Mouse (Mus musculus) midbrain, embryonic 14.5 days (tissue): Measurements from ENCODE around the gene Rmi1. TPM values are rescaled to one million over a fixed set of nuclear protein-coding genes. Genes with fewer than 3 reads are reported as not detected.
A peak's percentile ranks its signal among the peaks of the same experiment; 100 is the strongest.
"Not testable (repeated sequence)": the region's sequence is repeated elsewhere in the genome, so short reads cannot be mapped to it uniquely, and the experiment has no call there.

Source experiments
- ATAC-seq: fragments of 200-750 bp; cut with Nextera tagmentation; 2 replicates; pipeline ENCODE4 v1.8.0; 2017; ENCODE audit warnings: moderate number of reproducible peaks, moderate library complexity; ENCODE audit not compliant: low FRiP score, low TSS enrichment
- DNase-seq: peaks from one replicate; pipeline ENCODE4 v3.0.0-alpha.2; 2015
- H3K27ac ChIP-seq: fragments of 300-500 bp; sonication (generic); replicated peaks from 2 replicates; pipeline ENCODE4 v1.5.1; 2014; ENCODE audit warnings: mild to moderate bottlenecking, low read depth, low read length, moderate library complexity
- H3K27me3 ChIP-seq: fragments of 300-500 bp; sonication (generic); 2 replicates; pipeline ENCODE4 v1.6.1; 2014; ENCODE audit warnings: low read length, control low read depth, mixed read lengths; ENCODE audit not compliant: control insufficient read depth, insufficient read depth
- H3K36me3 ChIP-seq: fragments of 300-500 bp; sonication (generic); 2 replicates; pipeline ENCODE4 v1.6.1; 2014; ENCODE audit warnings: low read length, control low read depth; ENCODE audit not compliant: control insufficient read depth, insufficient read depth
- H3K4me1 ChIP-seq: fragments of 300-500 bp; sonication (generic); 2 replicates; pipeline ENCODE4 v1.6.1; 2014; ENCODE audit warnings: mild to moderate bottlenecking, antibody characterized with exemption, low read length, control low read depth; ENCODE audit not compliant: control insufficient read depth, insufficient read depth
- H3K4me2 ChIP-seq: fragments of 300-500 bp; sonication (generic); 2 replicates; pipeline ENCODE4 v1.6.1; 2014; ENCODE audit warnings: mild to moderate bottlenecking, low read length, moderate library complexity
- H3K4me3 ChIP-seq: fragments of 300-500 bp; sonication (generic); replicated peaks from 2 replicates; pipeline ENCODE4 v1.5.1; 2014; ENCODE audit warnings: low read depth, low read length
- H3K9ac ChIP-seq: fragments of 300-500 bp; sonication (generic); replicated peaks from 2 replicates; pipeline ENCODE4 v1.6.1; 2014; ENCODE audit warnings: mild to moderate bottlenecking, low read length, moderate library complexity
- H3K9me3 ChIP-seq: fragments of 300-500 bp; sonication (generic); 2 replicates; pipeline ENCODE4 v1.6.1; 2016; ENCODE audit warnings: low read length, control low read depth, mixed read lengths; ENCODE audit not compliant: control insufficient read depth
- WGBS: fragments of 180-500 bp; shearing (Covaris S2); extraction: QIAGEN DNeasy Blood & Tissue Kit; methylation state at CpG from one replicate; pipeline ENCODE4 v1.1.7; 2014; 5-methylcytosine and 5-hydroxymethylcytosine counted together
- polyA plus RNA-seq: library from polyadenylated mRNA; unstranded; fragments of >200 nt; fragmentation: Nextera tagmentation; extraction: Ambion mirVana; gene quantifications from 2 replicates; pipeline ENCODE4 v1.2.1, GENCODE M21; 2014

Gene Rmi1
- polyA plus RNA-seq = 24.6 and 26.0 TPM in 2 replicates

DNA sequence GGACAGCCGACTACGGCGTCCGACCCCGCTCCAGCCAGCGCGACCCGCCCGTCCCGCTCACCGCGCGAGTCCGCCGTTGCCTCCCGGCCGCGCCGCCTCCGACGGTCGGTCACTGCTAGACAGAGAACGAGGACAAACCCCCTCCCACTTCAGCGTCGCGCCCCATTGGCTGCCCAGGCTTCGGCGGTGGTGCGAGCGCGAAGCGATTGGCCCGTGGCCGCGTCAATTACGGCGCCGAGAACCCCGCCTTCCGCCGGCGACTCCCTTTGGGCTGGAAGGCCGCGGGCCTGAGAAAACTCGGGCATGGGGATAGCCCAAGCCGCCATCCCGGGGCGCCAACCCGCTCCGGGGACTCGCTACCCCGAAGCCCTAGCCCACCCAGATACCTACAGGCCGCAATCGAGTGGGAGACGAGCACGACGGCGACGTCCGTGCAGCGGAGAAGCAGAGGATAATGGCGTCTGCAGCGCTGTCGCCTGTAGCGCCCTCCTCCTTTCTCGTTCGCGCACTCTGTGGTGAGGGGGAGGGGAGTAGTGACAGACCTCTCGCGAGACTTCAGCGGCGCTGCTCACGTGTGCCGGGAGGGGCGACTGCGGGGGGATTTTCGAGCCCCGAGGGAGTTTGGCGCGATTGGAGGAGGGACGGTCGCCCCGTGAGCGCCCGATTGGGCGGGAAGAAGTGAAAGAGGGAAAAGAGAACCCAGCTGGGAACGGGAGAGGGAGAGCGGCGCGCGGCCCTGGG is at the start of gene Rmi1:
Rmi1 (plus strand) TSS at position 246 of the 741 bp plus-strand sequence.
- WGBS = under 1% methylated on average over 86 of the region's 91 CpGs
- DNase-seq = peak; percentile 99
- H3K36me3 ChIP-seq = peaks cover 18% of the 10 kb centered on the region

GRCm38 (mm10) chr13:58352996-58353395 is 49.1 kb upstream of the Rmi1 start:
- no peaks in the 10 kb centered on the region for H3K36me3 ChIP-seq
- no peaks in the 10 kb centered on the region for H3K4me1 ChIP-seq
- DNase-seq (no peak), ATAC-seq (no peak)
- H3K9me3 ChIP-seq = no peaks in the 10 kb centered on the region
- no peak overlapping the region for H3K4me3 ChIP-seq
- H3K27ac ChIP-seq = no peak overlapping the region
- H3K4me2 ChIP-seq = no peak overlapping the region
- H3K9ac ChIP-seq = no peak overlapping the region
- no peaks in the 10 kb centered on the region for H3K27me3 ChIP-seq

More for the DNA sequence above, at the start of gene Rmi1:
- peak; percentile 95 for ATAC-seq
- H3K4me3 ChIP-seq = peak within 1 kb of the TSS; percentile 100
- H3K4me1 ChIP-seq = peaks cover 6% of the 10 kb centered on the region; the same call in 1 of the 2 replicates
- H3K9ac ChIP-seq = peak within 1 kb of the TSS; percentile 100
- peak within 1 kb of the TSS; percentile 88 for H3K4me2 ChIP-seq
- H3K27ac ChIP-seq = peak within 1 kb of the TSS; percentile 100
- no peaks in the 10 kb centered on the region for H3K27me3 ChIP-seq
- H3K9me3 ChIP-seq = no peaks in the 10 kb centered on the region

DNA sequence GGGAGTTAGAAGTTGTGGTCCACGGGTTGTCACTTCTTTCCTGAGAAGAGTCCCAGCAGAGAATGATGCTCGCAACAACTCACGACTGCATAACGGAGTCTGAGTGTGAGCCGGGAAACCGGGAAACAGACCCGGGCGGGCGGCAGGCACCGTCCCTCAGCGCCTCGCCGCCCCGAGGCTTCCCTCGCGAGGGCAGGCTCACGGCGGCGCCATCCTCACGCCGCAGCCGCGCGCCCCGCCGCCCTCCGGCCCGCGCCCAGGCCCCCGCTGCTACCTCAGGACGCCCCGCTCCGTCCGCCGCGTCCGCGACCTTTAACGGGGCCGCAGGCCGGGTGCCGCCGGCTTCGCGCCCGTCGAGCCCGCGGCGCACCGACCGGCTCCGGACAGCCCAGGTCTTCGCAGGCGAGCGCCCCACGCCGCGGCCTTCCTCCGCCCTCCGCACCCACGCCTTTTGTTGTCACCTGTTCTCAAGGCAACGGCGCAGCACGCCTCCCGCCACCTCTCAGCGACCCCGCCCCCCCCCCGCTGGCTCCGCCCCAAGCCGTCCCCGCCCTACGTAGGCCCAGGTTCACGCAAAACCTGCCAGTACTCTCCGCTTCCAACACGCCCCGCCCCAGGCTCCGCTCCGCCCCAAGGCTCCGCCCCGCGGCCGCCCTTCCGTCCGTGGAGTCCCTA is 43.3 kb upstream of the Rmi1 start, which contains the start of gene Kif27:
Kif27 (minus strand) TSS at position 494 of the 675 bp plus-strand sequence.
- H3K4me3 ChIP-seq = peak within 1 kb of the TSS; percentile 64
- 0 out of 2 replicates have a peak, but pooled peaks cover 5% of the 10 kb centered on the region for H3K9me3 ChIP-seq
- 0 out of 2 replicates have a peak, but pooled peaks cover 2% of the 10 kb centered on the region for H3K4me1 ChIP-seq
- under 1% methylated on average over 85 of the region's 85 CpGs for WGBS
- no peaks in the 10 kb centered on the region for H3K36me3 ChIP-seq
- H3K27ac ChIP-seq = peak within 1 kb of the TSS; percentile 41; the same call in 1 of the 2 replicates
- no peaks in the 10 kb centered on the region for H3K27me3 ChIP-seq
- peak within 1 kb of the TSS; percentile 91 for H3K4me2 ChIP-seq
- peak; percentile 93 for ATAC-seq
- H3K9ac ChIP-seq = peak within 1 kb of the TSS; percentile 64
- DNase-seq = peak; percentile 86

GRCm38 (mm10) chr13:58359304-58359653 is 42.8 kb upstream of the Rmi1 start:
- peak overlapping the region; percentile 41; the same call in 1 of the 2 replicates for H3K27ac ChIP-seq
- ATAC-seq = no peak; the same call in 1 of the 2 replicates

DNA sequence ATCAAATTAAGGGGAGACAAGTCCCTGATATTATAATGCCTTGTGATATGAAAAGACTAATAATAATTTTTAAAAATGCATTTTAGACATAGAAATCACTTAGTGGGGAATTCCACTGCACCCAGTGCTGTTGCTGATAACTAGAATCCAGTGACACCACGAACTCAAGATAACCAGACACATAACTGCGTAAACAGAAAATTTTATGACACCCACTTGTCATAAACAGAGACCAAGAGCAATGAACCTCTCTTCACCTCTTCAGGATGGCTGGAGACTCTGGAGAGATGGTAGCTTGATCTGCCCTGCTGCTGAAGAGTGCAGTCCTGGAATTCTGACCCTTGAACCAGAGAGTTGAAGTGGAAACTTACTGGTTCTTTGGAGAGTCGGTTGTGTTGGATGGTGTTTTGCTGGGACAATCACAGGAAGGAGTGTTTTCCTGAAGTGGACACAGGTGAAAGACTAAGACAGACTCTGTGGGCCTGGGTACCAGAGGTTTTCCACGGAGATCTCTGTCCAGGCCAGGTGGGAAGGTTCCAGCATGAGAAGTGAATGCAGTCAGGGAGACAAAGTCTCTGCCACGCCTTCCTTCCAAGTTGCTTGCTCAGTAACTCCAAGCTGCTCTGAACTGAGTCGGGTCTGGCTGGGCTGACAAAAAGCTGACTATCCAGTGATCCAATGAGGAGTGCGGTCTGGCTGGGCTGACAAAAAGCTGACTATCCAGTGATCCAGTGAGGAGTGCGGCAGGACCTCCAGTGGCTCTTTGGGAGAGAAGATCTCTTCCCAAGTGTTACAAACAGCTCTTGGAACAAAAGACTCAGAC is 37.5 kb upstream of the Rmi1 start:
- 85% methylated on average over 8 of the region's 8 CpGs for WGBS
- no peak for ATAC-seq
- H3K9ac ChIP-seq = no peak overlapping the region
- H3K4me1 ChIP-seq = no peaks in the 10 kb centered on the region
- no peaks in the 10 kb centered on the region for H3K36me3 ChIP-seq
- H3K4me2 ChIP-seq = no peak overlapping the region
- no peak for DNase-seq
- no peaks in the 10 kb centered on the region for H3K27me3 ChIP-seq
- 0 out of 2 replicates have a peak, but pooled peaks cover 5% of the 10 kb centered on the region for H3K9me3 ChIP-seq
- H3K27ac ChIP-seq = no peak overlapping the region
- H3K4me3 ChIP-seq = no peak overlapping the region

More at GRCm38 (mm10) chr13:58359304-58359653, 42.8 kb upstream of the Rmi1 start:
- Histone ChIP-seq H3K9ac (peak overlapping the region; percentile 64), H3K36me3 (no peaks in the 10 kb centered on the region), H3K27me3 (no peaks in the 10 kb centered on the region), H3K4me3 (peak overlapping the region; percentile 64), H3K9me3 (0 out of 2 replicates have a peak, but pooled peaks cover 5% of the 10 kb centered on the region), H3K4me1 (0 out of 2 replicates have a peak, but pooled peaks cover 2% of the 10 kb centered on the region), H3K4me2 (peak overlapping the region; percentile 91)
- WGBS = 6% methylated on average over 7 of the region's 7 CpGs
- DNase-seq = no peak

- not testable (repeated sequence) for ATAC-seq
- WGBS = 85% methylated on average over 8 of the region's 8 CpGs
These were observed 36.9 kb upstream of the Rmi1 start for GRCm38 (mm10) chr13:58365179-58365578.

GRCm38 (mm10) chr13:58366373-58366772 is 35.7 kb upstream of the Rmi1 start:
- DNase-seq (no peak), ATAC-seq (no peak)
- no peak overlapping the region for H3K9ac ChIP-seq
- no peaks in the 10 kb centered on the region for H3K36me3 ChIP-seq
- H3K9me3 ChIP-seq = 0 out of 2 replicates have a peak, but pooled peaks cover 5% of the 10 kb centered on the region
- no peak overlapping the region for H3K27ac ChIP-seq
- H3K4me2 ChIP-seq = no peak overlapping the region
- no peak overlapping the region for H3K4me3 ChIP-seq
- WGBS = 91% methylated on average over 3 of the region's 3 CpGs
- H3K4me1 ChIP-seq = no peaks in the 10 kb centered on the region
- no peaks in the 10 kb centered on the region for H3K27me3 ChIP-seq

More at GRCm38 (mm10) chr13:58365179-58365578, 36.9 kb upstream of the Rmi1 start:
- DNase-seq, H3K9ac ChIP-seq, H3K9me3 ChIP-seq, H3K4me3 ChIP-seq, H3K4me1 ChIP-seq, H3K4me2 ChIP-seq, H3K27me3 ChIP-seq, H3K36me3 ChIP-seq, H3K27ac ChIP-seq: not testable (repeated sequence)

GRCm38 (mm10) chr13:58367641-58368040 is 34.4 kb upstream of the Rmi1 start:
- DNase-seq (no peak), ATAC-seq (no peak)
- H3K4me2 ChIP-seq = no peak overlapping the region
- H3K27me3 ChIP-seq = no peaks in the 10 kb centered on the region
- H3K4me3 ChIP-seq = no peak overlapping the region
- no peak overlapping the region for H3K27ac ChIP-seq
- WGBS = 65% methylated on average over 1 of the region's 1 CpGs
- no peak overlapping the region for H3K9ac ChIP-seq
- H3K36me3 ChIP-seq = no peaks in the 10 kb centered on the region
- H3K9me3 ChIP-seq = no peaks in the 10 kb centered on the region
- no peaks in the 10 kb centered on the region for H3K4me1 ChIP-seq
